Mouse (Mus musculus): Measurements from ENCODE around the gene Zbtb44.

DNA sequence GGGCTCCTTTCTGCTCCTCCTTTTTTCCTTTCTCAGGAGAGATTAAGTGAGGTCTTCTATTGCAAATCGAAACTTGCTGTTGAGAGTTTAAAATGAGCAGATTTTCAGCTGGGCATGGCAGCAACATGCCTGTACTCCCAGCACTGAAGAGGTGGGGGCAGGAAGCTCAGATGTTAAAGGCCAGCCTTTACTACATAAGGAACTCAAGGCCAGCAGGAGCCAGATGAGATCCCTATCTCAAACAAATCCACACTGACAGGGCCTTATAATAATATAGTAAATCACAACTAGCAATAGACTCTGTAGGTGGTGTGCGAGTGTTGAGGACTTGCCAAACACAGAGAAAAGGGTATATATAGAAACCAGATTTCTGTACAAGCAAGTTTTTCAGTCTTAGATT lies 28.3 kb downstream of the Zbtb44 start:
- no peak for TF ChIP-seq POLR2A (IDR thresholded peaks at IDR 0.05; ENCODE audit: insufficient read depth, low read depth, low read length)
- TF ChIP-seq CTCF (IDR thresholded peaks at IDR 0.05), result no peak
- no peak for TF ChIP-seq EP300 (IDR thresholded peaks at IDR 0.05; ENCODE audit: insufficient read depth, low read depth, low read length)
